Mouse (Mus musculus) olfactory bulb, adult 2 months (tissue): ENCODE measurements around the gene Htr5a.

Experiments used
- CTCF ChIP-seq: fragments of 200-500 bp; IDR thresholded peaks from 2 replicates; pipeline ENCODE4 v1.5.1; 2012; ENCODE audit warnings: low read depth, mild to moderate bottlenecking, low read length, moderate library complexity; ENCODE audit not compliant: insufficient read depth
- POLR2A ChIP-seq: fragments of 200-500 bp; IDR thresholded peaks from 2 replicates; pipeline ENCODE4 v1.6.1; 2012; ENCODE audit warnings: mild to moderate bottlenecking, low read depth, low read length, moderate library complexity; ENCODE audit not compliant: insufficient read depth

DNA sequence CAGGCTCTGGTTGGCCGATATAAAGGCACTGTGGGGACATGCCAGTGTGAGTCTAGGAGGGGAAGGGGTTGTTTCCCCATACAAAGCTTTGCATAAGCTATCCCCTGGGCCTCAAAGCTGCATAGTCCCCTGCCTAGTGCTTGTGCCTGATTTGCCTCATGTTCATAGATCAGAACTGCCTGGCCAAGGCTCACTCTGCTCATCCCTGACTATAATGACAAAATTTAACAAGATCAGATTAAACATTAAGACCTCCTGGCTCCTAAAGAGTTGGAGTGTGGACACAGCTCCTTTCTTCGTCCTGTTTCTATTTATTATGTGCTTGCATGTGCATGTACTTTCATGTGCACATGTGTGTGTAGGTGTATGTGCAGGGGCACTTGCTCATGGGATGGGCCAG lies 39.3 kb downstream of the Htr5a start:
- no peak for TF ChIP-seq CTCF
- no peak for TF ChIP-seq POLR2A
